Mouse (Mus musculus) neural tube, embryonic 15.5 days (tissue): Measurements from ENCODE around the gene Ccdc9b. TPM values are rescaled to one million over a fixed set of nuclear protein-coding genes. Genes with fewer than 3 reads are reported as not detected.
A peak's percentile ranks its signal among the peaks of the same experiment; 100 is the strongest.

Experiments used
- ATAC-seq: fragments of 200-750 bp; cut with Nextera tagmentation; 2 replicates; pipeline ENCODE4 v1.8.0; 2017; ENCODE audit warnings: mild to moderate bottlenecking, moderate TSS enrichment, moderate library complexity; ENCODE audit not compliant: low FRiP score
- H3K27ac ChIP-seq: fragments of 300-500 bp; sonication (generic); replicated peaks from 2 replicates; pipeline ENCODE4 v1.5.1; 2015; ENCODE audit warnings: mild to moderate bottlenecking, inconsistent platforms
- H3K27me3 ChIP-seq: fragments of 300-500 bp; sonication (generic); replicated peaks from 2 replicates; pipeline ENCODE4 v1.6.1; 2015; ENCODE audit warnings: inconsistent platforms
- H3K36me3 ChIP-seq: fragments of 300-500 bp; sonication (generic); 2 replicates; pipeline ENCODE4 v1.6.1; 2015; ENCODE audit warnings: inconsistent platforms
- H3K4me1 ChIP-seq: fragments of 300-500 bp; sonication (generic); 2 replicates; pipeline ENCODE4 v1.6.1; 2015; ENCODE audit warnings: inconsistent platforms
- H3K4me2 ChIP-seq: fragments of 300-500 bp; sonication (generic); 2 replicates; pipeline ENCODE4 v1.6.1; 2015; ENCODE audit warnings: inconsistent platforms, mild to moderate bottlenecking, moderate library complexity
- H3K4me3 ChIP-seq: fragments of 300-500 bp; sonication (generic); replicated peaks from 2 replicates; pipeline ENCODE4 v1.5.1; 2015; ENCODE audit warnings: mild to moderate bottlenecking, inconsistent platforms
- H3K9ac ChIP-seq: fragments of 300-500 bp; sonication (generic); replicated peaks from 2 replicates; pipeline ENCODE4 v1.6.1; 2015; ENCODE audit warnings: mild to moderate bottlenecking, inconsistent platforms
- H3K9me3 ChIP-seq: fragments of 300-500 bp; sonication (generic); replicated peaks from 2 replicates; pipeline ENCODE4 v1.6.1; 2016; ENCODE audit warnings: inconsistent platforms
- WGBS: fragments of 180-500 bp; shearing (Covaris S2); methylation state at CpG from one replicate; pipeline ENCODE4 v1.1.7; 2015; ENCODE audit warnings: mixed read lengths; 5-methylcytosine and 5-hydroxymethylcytosine counted together
- polyA plus RNA-seq: library from polyadenylated mRNA; unstranded; fragments of >200 nt; fragmentation: Nextera tagmentation; extraction: Ambion mirVana; gene quantifications from 2 replicates; pipeline ENCODE4 v1.2.1, GENCODE M21; 2015

Gene Ccdc9b
- polyA plus RNA-seq, 1 experiment from 2014 or later = 1.2 TPM

DNA sequence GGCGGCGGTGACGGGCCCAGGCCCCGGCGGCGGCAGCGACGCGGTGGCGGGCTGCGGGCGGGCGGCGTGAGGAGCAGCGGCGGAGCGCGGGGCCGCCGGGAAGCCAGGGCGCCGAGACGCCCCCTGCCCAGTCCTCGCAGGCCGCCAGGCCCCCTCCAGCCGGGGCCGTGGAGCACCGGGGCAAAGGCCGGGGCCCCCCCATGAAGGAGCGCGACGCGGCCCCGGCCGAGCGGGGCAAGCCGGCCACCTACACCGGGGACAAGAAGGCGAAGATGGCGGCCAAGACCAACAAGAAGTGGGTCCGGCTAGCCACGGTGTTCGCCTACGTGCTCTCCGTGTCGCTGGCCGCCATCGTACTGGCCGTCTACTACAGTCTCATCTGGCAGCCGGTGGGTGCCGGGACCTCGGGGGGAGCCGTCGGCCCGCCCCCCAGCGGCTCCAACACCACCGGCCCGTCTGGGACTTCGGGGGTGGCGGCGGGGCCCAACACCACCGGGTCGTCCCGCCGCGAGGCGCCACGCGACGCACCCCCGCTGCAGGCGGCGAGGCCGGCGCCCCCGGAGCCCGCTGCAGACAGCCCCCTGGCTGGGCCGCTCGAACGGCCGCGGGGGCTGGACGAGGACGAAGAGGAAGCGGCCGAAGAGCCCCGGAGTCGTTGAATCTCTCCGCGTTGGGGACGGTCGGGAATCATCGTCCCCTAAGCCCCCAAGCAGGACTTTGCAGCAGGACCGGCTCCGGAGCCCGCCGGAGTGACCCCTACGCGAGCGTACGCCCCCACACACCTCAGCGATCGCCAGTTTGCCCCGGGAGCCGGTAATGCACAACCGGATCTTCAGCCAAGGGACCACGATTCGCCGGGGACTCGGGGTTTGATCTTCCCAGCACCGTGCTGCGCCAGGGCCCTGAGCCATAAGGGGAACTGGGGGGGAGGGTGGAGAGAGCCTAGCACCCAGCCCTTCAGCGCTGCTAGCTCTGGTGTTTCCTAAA lies 16.3 kb downstream of the Ccdc9b start:
- H3K27ac ChIP-seq = peak overlapping the region; percentile 64
- H3K4me2 ChIP-seq = peak overlapping the region; percentile 89
- H3K4me1 ChIP-seq = peaks cover 64% of the 10 kb centered on the region
- under 1% methylated on average over 89 of the region's 113 CpGs for WGBS
- H3K9me3 ChIP-seq = no peaks in the 10 kb centered on the region
- no peaks in the 10 kb centered on the region; the same call in 1 of the 2 replicates for H3K36me3 ChIP-seq
- peak overlapping the region; percentile 71 for H3K9ac ChIP-seq
- ATAC-seq = peak; percentile 70
- H3K27me3 ChIP-seq = peaks cover 14% of the 10 kb centered on the region; the same call in 1 of the 2 replicates
- H3K4me3 ChIP-seq = peak overlapping the region; percentile 62

DNA sequence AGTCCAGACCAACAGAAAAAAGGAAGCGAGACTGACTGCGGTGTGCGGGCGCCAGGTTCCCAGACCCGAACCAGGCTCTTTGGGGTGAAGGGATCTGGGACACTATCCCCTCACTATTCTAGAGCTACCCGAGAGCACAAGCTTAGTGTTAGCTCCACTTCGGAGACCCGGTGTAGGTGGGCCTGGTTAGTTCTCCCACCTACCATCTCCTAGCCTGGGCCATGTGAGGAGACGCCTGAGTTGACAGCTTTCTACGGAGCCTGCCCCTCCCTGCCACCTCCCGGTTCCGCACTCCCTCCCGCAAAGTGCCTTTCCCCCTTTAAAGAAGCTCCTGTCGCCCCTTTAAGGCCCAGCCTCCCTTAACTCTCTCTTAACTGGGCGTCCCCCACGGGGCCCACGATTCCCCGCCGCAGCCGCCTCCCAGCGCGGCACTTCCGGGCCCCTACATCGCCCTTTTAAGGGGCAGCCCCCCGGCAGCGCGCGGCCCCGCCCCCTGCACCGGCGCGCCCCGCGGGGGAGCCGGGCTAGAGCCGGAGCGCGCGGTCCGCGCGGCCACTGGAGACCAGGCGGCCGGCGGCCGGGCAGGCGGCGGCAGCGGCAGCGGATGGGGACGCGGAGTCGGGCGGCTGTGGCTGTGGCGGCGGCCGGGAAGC lies 17.1 kb downstream of the Ccdc9b start, which contains the start of gene Inafm2:
Gene Inafm2 (plus strand): TSS at position 527 of the 653 bp plus-strand sequence.
- no peaks in the 10 kb centered on the region; the same call in 1 of the 2 replicates for H3K36me3 ChIP-seq
- peaks cover 14% of the 10 kb centered on the region; the same call in 1 of the 2 replicates for H3K27me3 ChIP-seq
- peak; percentile 91 for ATAC-seq
- under 1% methylated on average over 40 of the region's 57 CpGs for WGBS
- peak within 1 kb of the TSS; percentile 64 for H3K27ac ChIP-seq
- H3K9ac ChIP-seq = peak within 1 kb of the TSS; percentile 71
- peaks cover 60% of the 10 kb centered on the region for H3K4me1 ChIP-seq
- peak within 1 kb of the TSS; percentile 62 for H3K4me3 ChIP-seq
- peak within 1 kb of the TSS; percentile 89 for H3K4me2 ChIP-seq
- H3K9me3 ChIP-seq = no peaks in the 10 kb centered on the region

DNA sequence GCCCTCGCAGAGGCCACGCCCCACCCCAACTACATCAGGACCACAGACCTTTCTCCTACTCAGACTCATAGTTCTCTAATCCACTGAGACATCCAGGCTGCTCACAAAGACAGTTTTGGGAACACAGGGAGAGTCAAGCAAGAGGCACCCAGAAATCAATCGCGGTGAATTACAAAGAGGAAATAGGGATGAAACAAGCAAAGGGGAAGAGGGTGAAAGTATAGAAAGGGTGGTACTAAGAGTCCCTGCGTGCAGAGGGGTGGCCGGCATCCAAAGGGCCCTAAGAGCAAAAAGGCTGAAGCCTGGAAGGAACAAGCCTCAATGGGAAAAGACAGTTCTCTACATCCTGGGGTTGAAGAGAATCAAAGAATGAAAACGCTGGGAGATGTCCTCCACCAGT lies 17.8 kb downstream of the Ccdc9b start:
- Histone ChIP-seq H3K36me3 (no peaks in the 10 kb centered on the region), H3K27me3 (peaks cover 14% of the 10 kb centered on the region; the same call in 1 of the 2 replicates), H3K9ac (no peak overlapping the region), H3K4me3 (peak overlapping the region; percentile 62), H3K4me2 (peak overlapping the region; percentile 89), H3K4me1 (peaks cover 53% of the 10 kb centered on the region), H3K27ac (no peak overlapping the region), H3K9me3 (no peaks in the 10 kb centered on the region)
- WGBS = 6% methylated on average over 7 of the region's 7 CpGs
- ATAC-seq = no peak

DNA sequence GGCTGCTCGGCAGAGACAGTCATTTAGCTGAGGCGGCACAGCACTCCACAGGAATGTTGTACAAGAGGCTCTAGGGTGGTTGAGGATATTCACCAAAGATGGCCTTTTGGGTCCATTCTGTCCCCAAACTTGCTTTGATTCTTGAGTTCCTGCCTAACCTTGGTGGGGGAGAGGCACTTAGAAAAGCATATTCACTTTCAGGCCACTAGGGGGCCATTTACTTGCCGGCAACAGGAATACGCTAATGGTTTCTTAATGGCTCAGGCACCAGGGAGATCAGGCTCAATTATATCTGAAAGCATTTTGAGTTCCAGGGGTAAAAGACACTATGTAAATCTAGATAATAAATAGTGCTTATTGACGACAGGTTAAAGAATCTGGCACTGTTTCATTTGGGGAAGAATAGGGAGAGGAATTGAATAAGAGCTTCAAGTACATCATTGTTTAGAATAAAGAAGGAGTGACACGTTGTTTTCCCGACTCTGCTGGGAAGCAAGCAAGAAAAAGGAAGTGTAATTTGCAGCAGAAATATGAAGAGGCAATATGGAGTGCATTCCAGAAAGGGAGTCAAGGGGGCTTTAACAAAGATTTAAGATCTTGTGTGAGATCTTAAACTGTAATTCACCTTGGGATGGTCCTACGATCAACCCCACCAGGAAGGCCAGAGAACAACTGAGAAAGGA lies 19.1 kb downstream of the Ccdc9b start:
- Histone ChIP-seq H3K27me3 (peaks cover 14% of the 10 kb centered on the region; the same call in 1 of the 2 replicates), H3K4me1 (peaks cover 40% of the 10 kb centered on the region), H3K9ac (no peak overlapping the region), H3K27ac (no peak overlapping the region), H3K36me3 (no peaks in the 10 kb centered on the region), H3K4me2 (no peak overlapping the region), H3K9me3 (no peaks in the 10 kb centered on the region), H3K4me3 (no peak overlapping the region)
- 17% methylated on average over 8 of the region's 8 CpGs for WGBS
- ATAC-seq = no peak

DNA sequence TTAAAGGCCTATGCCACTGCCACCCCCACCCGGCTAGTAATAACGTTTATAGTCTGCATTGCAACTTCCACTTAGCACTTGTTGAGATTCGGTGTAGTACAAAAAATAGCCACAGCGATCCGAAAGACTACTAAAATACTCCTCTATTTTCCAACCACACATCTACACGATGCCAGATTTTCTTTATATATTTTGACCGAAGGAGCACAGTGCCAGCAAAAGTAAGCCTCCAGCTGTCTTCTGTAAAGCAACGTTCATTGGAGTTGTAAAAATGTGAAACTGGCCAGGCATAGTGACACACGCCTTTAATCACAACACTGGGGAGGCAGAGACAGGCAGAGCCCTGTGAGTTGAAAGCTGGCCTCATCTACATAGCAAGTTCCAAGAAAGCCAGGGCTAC lies 21.3 kb downstream of the Ccdc9b start:
- Histone ChIP-seq H3K27ac (no peak overlapping the region), H3K4me3 (no peak overlapping the region), H3K4me1 (peaks cover 22% of the 10 kb centered on the region), H3K9ac (no peak overlapping the region), H3K4me2 (no peak overlapping the region), H3K36me3 (no peaks in the 10 kb centered on the region), H3K27me3 (peaks cover 14% of the 10 kb centered on the region; the same call in 1 of the 2 replicates), H3K9me3 (no peaks in the 10 kb centered on the region)
- WGBS = 69% methylated on average over 9 of the region's 9 CpGs
- no peak for ATAC-seq

DNA sequence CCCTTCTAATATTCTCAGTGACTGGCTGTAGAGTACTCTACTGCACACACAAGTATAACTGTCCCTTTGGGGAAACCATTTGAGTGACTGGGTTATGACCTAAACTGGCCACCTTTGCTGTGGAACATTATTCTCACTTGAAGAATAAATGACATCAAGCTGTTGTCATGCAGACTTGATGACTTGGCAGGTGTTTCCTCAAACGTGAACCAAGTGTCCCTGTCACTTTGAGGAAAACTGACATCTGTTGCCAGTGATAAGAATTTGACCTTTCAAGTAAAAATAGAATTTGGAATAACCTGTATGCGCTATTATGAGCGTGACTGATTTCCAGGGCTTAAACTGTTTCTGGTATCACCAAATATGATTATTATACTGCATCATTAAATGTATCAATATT lies 22.1 kb downstream of the Ccdc9b start:
- no peak overlapping the region for H3K4me2 ChIP-seq
- no peak overlapping the region for H3K9ac ChIP-seq
- 74% methylated on average over 3 of the region's 3 CpGs for WGBS
- H3K4me1 ChIP-seq = peaks cover 21% of the 10 kb centered on the region
- no peak overlapping the region for H3K4me3 ChIP-seq
- H3K36me3 ChIP-seq = no peaks in the 10 kb centered on the region
- no peak for ATAC-seq
- H3K9me3 ChIP-seq = no peaks in the 10 kb centered on the region
- H3K27ac ChIP-seq = no peak overlapping the region
- H3K27me3 ChIP-seq = peaks cover 14% of the 10 kb centered on the region; the same call in 1 of the 2 replicates

DNA sequence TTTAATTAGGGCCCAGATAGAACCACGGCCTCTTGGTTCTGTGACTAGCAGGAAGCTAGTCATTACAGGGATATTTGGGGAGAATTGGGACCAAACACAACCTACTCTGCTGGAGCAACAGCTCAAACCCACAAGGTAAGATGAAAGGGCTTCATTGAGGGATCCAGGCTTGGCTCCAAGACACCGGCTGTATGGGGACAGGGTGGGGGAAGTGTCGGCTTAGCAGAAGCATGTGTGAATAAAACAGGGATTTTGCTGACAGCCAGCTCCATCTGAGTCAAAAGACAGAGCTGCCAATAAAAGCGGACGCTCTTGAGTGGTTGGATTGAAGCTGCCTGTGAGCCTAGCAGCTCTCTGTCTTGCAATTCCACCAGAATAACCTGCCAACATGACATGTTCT lies 29.1 kb downstream of the Ccdc9b start:
- ATAC-seq = no peak
- H3K9me3 ChIP-seq = no peaks in the 10 kb centered on the region
- H3K27me3 ChIP-seq = 0 out of 2 replicates have a peak, but pooled peaks cover 20% of the 10 kb centered on the region
- no peaks in the 10 kb centered on the region for H3K36me3 ChIP-seq
- peaks cover 8% of the 10 kb centered on the region; the same call in 1 of the 2 replicates for H3K4me1 ChIP-seq
- no peak overlapping the region for H3K9ac ChIP-seq
- H3K4me3 ChIP-seq = no peak overlapping the region
- H3K4me2 ChIP-seq = no peak overlapping the region
- H3K27ac ChIP-seq = no peak overlapping the region
- 68% methylated on average over 5 of the region's 5 CpGs for WGBS

DNA sequence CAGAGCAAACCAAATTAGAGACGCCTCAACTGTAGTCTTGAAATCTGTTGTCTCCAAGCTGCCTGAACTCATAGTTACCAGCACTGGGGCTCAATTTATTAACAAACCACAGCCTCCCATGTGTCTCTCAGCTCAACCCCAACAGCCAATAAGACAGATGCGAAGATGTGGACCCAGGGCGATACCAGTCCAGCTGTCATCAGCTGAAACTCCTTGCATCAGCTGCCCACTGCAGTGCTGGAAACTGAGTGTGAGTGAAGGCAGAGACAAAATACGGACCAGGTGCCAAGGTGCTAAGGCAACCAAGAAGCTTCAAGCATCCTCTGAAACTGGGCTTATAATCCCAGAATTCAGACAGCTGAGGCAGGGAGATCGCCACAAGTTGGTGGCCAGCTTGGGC lies 30.5 kb downstream of the Ccdc9b start:
- Histone ChIP-seq H3K9me3 (no peaks in the 10 kb centered on the region), H3K4me2 (no peak overlapping the region), H3K27me3 (peaks cover 25% of the 10 kb centered on the region; the same call in 1 of the 2 replicates), H3K27ac (no peak overlapping the region), H3K9ac (no peak overlapping the region), H3K4me1 (peaks cover 10% of the 10 kb centered on the region; the same call in 1 of the 2 replicates), H3K36me3 (no peaks in the 10 kb centered on the region), H3K4me3 (no peak overlapping the region)
- ATAC-seq = no peak
- 87% methylated on average over 5 of the region's 5 CpGs for whole genome bisulfite sequencing

DNA sequence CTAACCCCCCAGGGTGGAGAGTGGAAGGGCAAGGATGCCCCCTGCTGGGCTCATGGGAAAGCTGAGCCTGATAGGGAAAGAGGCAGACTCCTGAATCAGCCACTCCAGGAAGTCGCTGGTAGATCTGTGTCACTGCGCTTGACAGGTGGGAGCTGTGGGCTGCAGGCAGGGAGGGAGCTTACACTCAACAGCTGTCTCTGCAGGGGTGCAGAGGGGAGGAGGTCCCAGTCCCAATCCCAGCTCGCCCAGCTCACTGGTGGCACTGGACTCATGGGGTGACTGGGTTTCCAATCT lies 31.9 kb downstream of the Ccdc9b start:
- H3K4me1 ChIP-seq = peaks cover 10% of the 10 kb centered on the region; the same call in 1 of the 2 replicates
- H3K9me3 ChIP-seq = no peaks in the 10 kb centered on the region
- no peak overlapping the region for H3K4me2 ChIP-seq
- 13% methylated on average over 3 of the region's 3 CpGs for WGBS
- no peak overlapping the region for H3K4me3 ChIP-seq
- H3K27ac ChIP-seq = no peak overlapping the region
- H3K9ac ChIP-seq = no peak overlapping the region
- no peaks in the 10 kb centered on the region for H3K36me3 ChIP-seq
- peaks cover 25% of the 10 kb centered on the region; the same call in 1 of the 2 replicates for H3K27me3 ChIP-seq
- ATAC-seq = no peak

DNA sequence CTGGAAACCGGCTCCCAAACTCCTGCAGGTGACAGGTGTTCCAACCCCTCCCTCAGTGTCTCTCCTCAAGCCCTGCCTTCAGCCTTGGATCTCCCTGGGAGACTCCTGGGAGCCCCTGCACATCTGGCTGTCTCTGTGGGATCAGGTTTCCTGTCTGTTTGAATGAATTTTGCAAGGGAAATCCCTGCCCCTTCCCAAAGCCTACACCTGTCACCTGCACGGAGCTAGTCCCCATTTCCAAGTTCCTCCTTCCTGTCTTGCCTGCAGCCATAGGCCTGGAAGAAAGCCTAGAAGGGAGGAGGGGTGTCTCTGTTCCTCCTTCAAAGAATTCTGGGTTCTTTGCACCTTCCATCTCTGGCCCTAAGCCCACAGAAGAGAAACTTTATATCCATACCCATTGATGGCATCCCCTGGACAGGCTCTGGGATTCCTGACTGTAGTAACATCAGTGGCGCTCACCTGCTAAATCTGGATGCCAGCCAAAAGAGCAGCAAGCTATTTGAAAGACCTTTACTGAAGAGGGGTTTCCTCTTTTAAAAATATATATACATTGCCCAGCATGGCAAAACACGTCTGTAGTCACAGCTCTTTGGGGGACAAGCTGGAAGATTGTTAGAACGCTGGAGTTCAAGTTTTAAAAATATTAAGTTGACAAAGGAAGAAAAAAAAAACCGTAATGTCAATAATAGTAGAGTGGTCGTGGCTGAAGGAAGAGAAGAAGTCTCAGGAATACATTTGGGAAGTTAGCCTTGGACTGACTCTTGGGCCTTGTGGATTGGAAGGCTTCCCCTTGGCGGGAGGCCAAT lies 32.4 kb downstream of the Ccdc9b start:
- H3K4me3 ChIP-seq = no peak overlapping the region
- no peaks in the 10 kb centered on the region for H3K9me3 ChIP-seq
- no peaks in the 10 kb centered on the region for H3K36me3 ChIP-seq
- H3K9ac ChIP-seq = no peak overlapping the region
- H3K4me2 ChIP-seq = no peak overlapping the region
- H3K27ac ChIP-seq = no peak overlapping the region
- ATAC-seq = no peak
- H3K27me3 ChIP-seq = peaks cover 25% of the 10 kb centered on the region; the same call in 1 of the 2 replicates
- peaks cover 10% of the 10 kb centered on the region; the same call in 1 of the 2 replicates for H3K4me1 ChIP-seq
- WGBS = 26% methylated on average over 8 of the region's 8 CpGs
